Comparison of ENCODE assay signal across 14 mouse cellular contexts in the genomic region with DNA sequence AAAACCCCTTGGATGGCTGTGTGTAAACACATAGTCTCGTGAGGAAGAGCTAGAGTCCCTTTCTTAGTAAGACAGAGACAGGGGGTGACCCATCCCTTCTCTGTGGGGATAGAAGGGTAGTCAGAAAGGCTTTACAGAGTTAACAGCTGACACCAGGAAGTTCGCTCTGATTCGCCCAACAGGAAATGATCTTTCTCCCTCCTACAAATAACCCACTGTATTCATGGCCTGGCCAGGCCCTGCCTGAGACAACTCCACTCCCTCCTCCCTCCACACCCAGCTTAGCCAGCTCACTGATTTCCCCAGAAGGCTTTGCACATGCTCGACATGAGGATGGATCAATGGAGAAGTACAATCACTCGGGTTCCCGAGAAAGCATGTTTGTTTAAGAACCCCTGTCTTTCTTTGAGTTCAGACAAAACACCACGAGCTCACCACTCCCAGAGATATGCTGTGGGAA.
DNase-seq lines count a peak whose midpoint lies in the region; ATAC-seq lines count a peak whose summit lies in the region.
"Had no signal": no experiment of that assay in that cellular context is flagged by ENCODE, and none has a peak within 500 bp of the region (broad histone marks: within the 10 kb centered on the region; RNA-seq: fewer than 3 reads in every experiment).

No protein-coding gene starts in this region.

- H3K4me1 ChIP-seq in forebrain, embryonic 12.5 days, result 0 out of 2 replicates have a peak, but pooled peaks cover 3% of the 10 kb centered on the region
- no peaks in the 10 kb centered on the region for H3K4me1 ChIP-seq in forebrain, embryonic 16.5 days (replicated peaks; ENCODE audit: control insufficient read depth, insufficient read depth, low read length)
- no peaks in the 10 kb centered on the region; the same call in 1 of the 2 replicates for H3K4me1 ChIP-seq in midbrain, embryonic 11.5 days (ENCODE audit: control insufficient read depth, insufficient read depth, low read length)
- no peaks in the 10 kb centered on the region for H3K4me1 ChIP-seq in midbrain, embryonic 15.5 days
- H3K4me1 ChIP-seq in intestine, embryonic 16.5 days (ENCODE audit: control insufficient read depth, insufficient read depth, low read length), result peaks cover 24% of the 10 kb centered on the region
- H3K4me1 ChIP-seq in stomach, embryonic 16.5 days (ENCODE audit: control insufficient read depth, insufficient read depth, low read length), result no peaks in the 10 kb centered on the region
- H3K4me1 ChIP-seq: liver, embryonic 15.5 days had no signal

- peak; percentile 49; the same call in 1 of the 2 replicates for ATAC-seq in forebrain, embryonic 12.5 days (ENCODE audit: low FRiP score)
- ATAC-seq in forebrain, embryonic 16.5 days, result no peak
- peak; percentile 59; the same call in 1 of the 2 replicates for ATAC-seq in midbrain, embryonic 11.5 days (ENCODE audit: low FRiP score)
- no peak for ATAC-seq in midbrain, embryonic 15.5 days (replicated peaks)
- peak; percentile 48 for ATAC-seq in intestine, embryonic 16.5 days
- ATAC-seq in stomach, embryonic 16.5 days (ENCODE audit: insufficient read depth, low FRiP score), result peak; percentile 53; the same call in 1 of the 2 replicates

- H3K4me2 ChIP-seq in forebrain, embryonic 12.5 days, result no peak overlapping the region
- H3K4me2 ChIP-seq in forebrain, embryonic 16.5 days (ENCODE audit: low read length), result no peak overlapping the region
- H3K4me2 ChIP-seq in midbrain, embryonic 11.5 days, result no peak overlapping the region
- no peak overlapping the region for H3K4me2 ChIP-seq in midbrain, embryonic 15.5 days
- no peak overlapping the region for H3K4me2 ChIP-seq in intestine, embryonic 16.5 days (ENCODE audit: low read depth, low read length)
- no peak overlapping the region for H3K4me2 ChIP-seq in stomach, embryonic 16.5 days (ENCODE audit: low read depth, low read length)
- H3K4me2 ChIP-seq: limb, embryonic 12.5 days; liver, embryonic 15.5 days; stomach, embryonic 15.5 days had no signal

- no peak for DNase-seq in midbrain, embryonic 11.5 days (ENCODE audit: low spot score, missing footprints)
- DNase-seq in MN1 (ENCODE audit: low spot score), result no peak
- DNase-seq in right cerebral cortex, adult 2 months (ENCODE audit: low spot score in 2 of 2), result no peak
- DNase-seq: adrenal gland, postnatal 14 days; lung, postnatal 36 days; thymus, postnatal 4 days had no signal

- H3K4me3 ChIP-seq in forebrain, embryonic 12.5 days (replicated peaks), result no peak overlapping the region
- no peak overlapping the region for H3K4me3 ChIP-seq in forebrain, embryonic 16.5 days (replicated peaks; ENCODE audit: low read length)
- H3K4me3 ChIP-seq in midbrain, embryonic 11.5 days (ENCODE audit: low read depth, low read length), result no peak overlapping the region
- H3K4me3 ChIP-seq in midbrain, embryonic 15.5 days, result no peak overlapping the region
- no peak overlapping the region for H3K4me3 ChIP-seq in intestine, embryonic 16.5 days (ENCODE audit: low read length)
- H3K4me3 ChIP-seq in stomach, embryonic 16.5 days (replicated peaks; ENCODE audit: low read length), result no peak overlapping the region
- H3K4me3 ChIP-seq: limb, embryonic 12.5 days; liver, embryonic 15.5 days; stomach, embryonic 15.5 days had no signal

- H3K27ac ChIP-seq in forebrain, embryonic 12.5 days, result no peak overlapping the region
- no peak overlapping the region for H3K27ac ChIP-seq in forebrain, embryonic 16.5 days (ENCODE audit: low read length)
- no peak overlapping the region for H3K27ac ChIP-seq in midbrain, embryonic 11.5 days (ENCODE audit: low read depth, low read length)
- H3K27ac ChIP-seq in midbrain, embryonic 15.5 days, result no peak overlapping the region
- H3K27ac ChIP-seq in intestine, embryonic 16.5 days (ENCODE audit: low read length), result peak overlapping the region; percentile 45; the same call in 1 of the 2 replicates
- H3K27ac ChIP-seq in stomach, embryonic 16.5 days (ENCODE audit: low read length), result no peak overlapping the region
- H3K27ac ChIP-seq: limb, embryonic 12.5 days; liver, embryonic 15.5 days; stomach, embryonic 15.5 days had no signal

- 35% methylated on average over 7 of the region's 7 CpGs for WGBS in forebrain, embryonic 12.5 days
- 35% methylated on average over 7 of the region's 7 CpGs for WGBS in forebrain, embryonic 16.5 days
- WGBS in midbrain, embryonic 11.5 days, result 17% methylated on average over 7 of the region's 7 CpGs
- 15% methylated on average over 7 of the region's 7 CpGs for WGBS in midbrain, embryonic 15.5 days
- 16% methylated on average over 7 of the region's 7 CpGs for WGBS in intestine, embryonic 16.5 days
- WGBS in stomach, embryonic 16.5 days, result 14% methylated on average over 7 of the region's 7 CpGs

- no peaks in the 10 kb centered on the region for H3K9me3 ChIP-seq in forebrain, embryonic 12.5 days
- H3K9me3 ChIP-seq in forebrain, embryonic 16.5 days (ENCODE audit: control insufficient read depth, low read length), result no peaks in the 10 kb centered on the region
- H3K9me3 ChIP-seq in midbrain, embryonic 11.5 days (ENCODE audit: control insufficient read depth, low read length), result no peaks in the 10 kb centered on the region
- H3K9me3 ChIP-seq in midbrain, embryonic 15.5 days, result no peaks in the 10 kb centered on the region
- no peaks in the 10 kb centered on the region for H3K9me3 ChIP-seq in intestine, embryonic 16.5 days (ENCODE audit: control insufficient read depth, low read length)
- H3K9me3 ChIP-seq in stomach, embryonic 16.5 days (replicated peaks; ENCODE audit: control insufficient read depth, low read length), result no peaks in the 10 kb centered on the region
- H3K9me3 ChIP-seq: limb, embryonic 12.5 days; liver, embryonic 15.5 days; stomach, embryonic 15.5 days had no signal

- H3K9ac ChIP-seq in forebrain, embryonic 12.5 days, result no peak overlapping the region
- H3K9ac ChIP-seq in forebrain, embryonic 16.5 days (replicated peaks; ENCODE audit: low read depth, low read length), result no peak overlapping the region
- no peak overlapping the region for H3K9ac ChIP-seq in midbrain, embryonic 11.5 days (ENCODE audit: low read length)
- H3K9ac ChIP-seq in midbrain, embryonic 15.5 days, result no peak overlapping the region
- H3K9ac ChIP-seq in intestine, embryonic 16.5 days (ENCODE audit: low read depth, low read length), result no peak overlapping the region
- H3K9ac ChIP-seq in stomach, embryonic 16.5 days (ENCODE audit: low read length), result no peak overlapping the region
- H3K9ac ChIP-seq: limb, embryonic 12.5 days; liver, embryonic 15.5 days; stomach, embryonic 15.5 days had no signal

- peaks cover 6% of the 10 kb centered on the region; the same call in 1 of the 2 replicates for H3K27me3 ChIP-seq in forebrain, embryonic 12.5 days
- no peaks in the 10 kb centered on the region for H3K27me3 ChIP-seq in forebrain, embryonic 16.5 days (replicated peaks; ENCODE audit: control insufficient read depth, insufficient read depth, low read length)
- H3K27me3 ChIP-seq in midbrain, embryonic 11.5 days (ENCODE audit: control insufficient read depth, insufficient read depth, low read length), result peaks cover 6% of the 10 kb centered on the region; the same call in 1 of the 2 replicates
- no peaks in the 10 kb centered on the region for H3K27me3 ChIP-seq in midbrain, embryonic 15.5 days (replicated peaks)
- H3K27me3 ChIP-seq in intestine, embryonic 16.5 days (replicated peaks; ENCODE audit: control insufficient read depth, insufficient read depth, low read length), result no peaks in the 10 kb centered on the region
- no peaks in the 10 kb centered on the region for H3K27me3 ChIP-seq in stomach, embryonic 16.5 days (ENCODE audit: control insufficient read depth, insufficient read depth, low read length)
- H3K27me3 ChIP-seq: liver, embryonic 15.5 days; stomach, embryonic 15.5 days had no signal

- no peaks in the 10 kb centered on the region for H3K36me3 ChIP-seq in forebrain, embryonic 12.5 days (replicated peaks)
- no peaks in the 10 kb centered on the region for H3K36me3 ChIP-seq in forebrain, embryonic 16.5 days (ENCODE audit: control insufficient read depth, insufficient read depth)
- H3K36me3 ChIP-seq in midbrain, embryonic 11.5 days (ENCODE audit: control insufficient read depth, insufficient read depth, low read length), result no peaks in the 10 kb centered on the region
- H3K36me3 ChIP-seq in midbrain, embryonic 15.5 days (replicated peaks), result no peaks in the 10 kb centered on the region
- no peaks in the 10 kb centered on the region for H3K36me3 ChIP-seq in intestine, embryonic 16.5 days (ENCODE audit: control insufficient read depth, insufficient read depth, low read length)
- H3K36me3 ChIP-seq in stomach, embryonic 16.5 days (ENCODE audit: control insufficient read depth, insufficient read depth, low read length), result no peaks in the 10 kb centered on the region
- H3K36me3 ChIP-seq: limb, embryonic 12.5 days; liver, embryonic 15.5 days; stomach, embryonic 15.5 days had no signal

Comparison
In these comparisons a context has a peak if more than half of its experiments do, and no peak if none do; other contexts are left out.
1. ATAC-seq: peak in forebrain, embryonic 12.5 days (single experiment), midbrain, embryonic 11.5 days (single experiment), intestine, embryonic 16.5 days (single experiment) and stomach, embryonic 16.5 days (single experiment); none in forebrain, embryonic 16.5 days (single experiment) and midbrain, embryonic 15.5 days (single experiment).